Mouse (Mus musculus): Measurements from ENCODE around the gene Rgma.

DNA sequence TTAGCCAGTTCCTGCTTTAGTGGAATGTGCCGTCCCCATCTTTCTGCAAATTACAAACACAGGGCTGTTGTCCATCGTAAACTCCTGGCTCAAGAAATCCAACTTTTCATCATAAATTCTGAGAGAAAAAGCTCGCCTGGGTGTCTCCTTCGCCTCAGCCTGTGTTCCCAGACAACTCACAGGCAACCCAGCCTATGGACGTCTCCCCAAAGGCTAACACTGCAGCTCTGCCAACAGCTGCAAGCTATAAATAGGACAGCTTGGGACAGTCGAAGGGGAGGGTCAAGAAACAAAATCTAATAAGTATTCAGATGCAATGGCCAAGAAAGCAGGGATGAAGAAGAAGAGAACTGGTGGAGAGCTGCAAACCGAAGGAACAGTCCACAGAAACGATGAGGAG, 48.1 kb upstream of the Rgma start:
- no peak for TF ChIP-seq CTCF (conservative IDR thresholded peaks at IDR 0.05 in 1 of 2, IDR thresholded peaks at IDR 0.05 in 1 of 2; ENCODE audit: low read depth in 2 of 2, low read length in 2 of 2)
- TF ChIP-seq HCFC1 (IDR thresholded peaks at IDR 0.05; ENCODE audit: low read depth, low read length) = no peak
- no peak for TF ChIP-seq USF2 (conservative IDR thresholded peaks at IDR 0.05; ENCODE audit: low read depth, low read length)
- no peak for TF ChIP-seq POLR2A (IDR thresholded peaks at IDR 0.05; ENCODE audit: low read depth, low read length)
- TF ChIP-seq KAT2A (IDR thresholded peaks at IDR 0.05; ENCODE audit: insufficient replicate concordance, low read length) = no peak
- no peak for TF ChIP-seq USF1 (IDR thresholded peaks at IDR 0.05; ENCODE audit: low read depth, low read length)
- no peak for TF ChIP-seq MAX (IDR thresholded peaks at IDR 0.05; ENCODE audit: low read length)
